Mouse (Mus musculus): ENCODE results near the gene Cnga2.
"Not testable (repeated sequence)": the region's sequence is repeated elsewhere in the genome, so short reads cannot be mapped to it uniquely, and the experiment has no call there.

Cnga2 gene

DNA sequence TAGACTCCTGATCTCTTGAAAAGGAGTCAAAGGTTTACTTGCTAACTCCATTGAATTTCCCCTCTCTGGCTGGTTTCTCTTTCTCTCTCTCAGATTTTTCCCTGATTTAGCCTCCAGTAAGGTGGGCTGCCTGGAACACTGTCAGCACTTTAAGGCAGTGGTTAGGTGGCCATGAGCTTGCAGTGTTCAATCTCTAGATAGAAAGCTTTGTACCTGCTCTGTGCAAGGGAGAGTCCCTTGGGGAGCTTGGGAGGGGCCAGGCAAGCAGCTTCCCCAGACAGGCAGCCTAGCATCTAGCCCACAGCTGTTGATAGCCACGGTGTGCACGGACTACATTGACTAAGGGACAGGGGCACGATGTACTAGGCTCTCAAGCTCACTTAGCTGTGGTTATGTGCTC is at the start of gene Cnga2:
Cnga2 (plus strand) TSS at position 301 of the 400 bp plus-strand sequence.
- DNase-seq (ENCODE audit: low spot score in 2 of 2): no peak

DNA sequence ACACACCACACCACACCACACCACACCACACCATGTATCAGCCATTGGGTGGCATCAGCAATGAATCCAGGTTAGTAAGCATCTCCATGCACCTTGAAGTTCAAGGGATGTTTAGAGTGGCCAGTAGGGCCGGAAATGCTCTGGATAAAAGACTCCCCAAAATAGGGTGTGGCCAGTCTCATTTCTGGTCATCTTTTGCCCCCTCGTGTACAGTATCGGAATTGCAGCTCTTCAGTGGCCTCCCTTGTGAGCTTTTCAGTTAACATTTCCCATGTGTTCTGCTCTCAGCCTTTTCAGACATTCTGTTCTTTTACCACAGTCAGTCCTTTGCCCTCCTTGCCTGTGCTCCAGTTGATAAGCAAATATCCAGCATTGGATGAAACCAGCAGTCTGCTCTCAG is 45.0 kb upstream of the Cnga2 start:
- DNase-seq (ENCODE audit: low spot score in 2 of 2): no peak

DNA sequence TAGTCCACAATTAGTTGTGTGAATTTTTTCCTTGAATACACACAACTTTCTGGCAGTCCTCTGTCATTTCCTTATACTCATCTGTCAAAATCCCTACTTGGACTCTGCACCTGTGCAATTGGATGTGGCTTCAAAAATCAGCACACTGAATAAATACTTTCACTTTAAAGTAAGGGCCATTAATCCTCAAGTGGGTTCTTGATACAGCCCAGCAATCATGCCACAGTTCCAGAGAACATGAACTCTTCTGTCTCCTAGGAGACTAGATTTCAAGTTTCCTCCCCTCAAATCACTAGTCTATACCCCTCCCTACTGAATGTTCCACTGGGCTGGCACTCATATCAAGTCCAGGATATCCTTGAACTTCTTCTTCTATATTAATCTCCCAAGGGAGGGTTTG is 33.3 kb upstream of the Cnga2 start:
- DNase-seq (ENCODE audit: low spot score in 2 of 2): no peak

DNA sequence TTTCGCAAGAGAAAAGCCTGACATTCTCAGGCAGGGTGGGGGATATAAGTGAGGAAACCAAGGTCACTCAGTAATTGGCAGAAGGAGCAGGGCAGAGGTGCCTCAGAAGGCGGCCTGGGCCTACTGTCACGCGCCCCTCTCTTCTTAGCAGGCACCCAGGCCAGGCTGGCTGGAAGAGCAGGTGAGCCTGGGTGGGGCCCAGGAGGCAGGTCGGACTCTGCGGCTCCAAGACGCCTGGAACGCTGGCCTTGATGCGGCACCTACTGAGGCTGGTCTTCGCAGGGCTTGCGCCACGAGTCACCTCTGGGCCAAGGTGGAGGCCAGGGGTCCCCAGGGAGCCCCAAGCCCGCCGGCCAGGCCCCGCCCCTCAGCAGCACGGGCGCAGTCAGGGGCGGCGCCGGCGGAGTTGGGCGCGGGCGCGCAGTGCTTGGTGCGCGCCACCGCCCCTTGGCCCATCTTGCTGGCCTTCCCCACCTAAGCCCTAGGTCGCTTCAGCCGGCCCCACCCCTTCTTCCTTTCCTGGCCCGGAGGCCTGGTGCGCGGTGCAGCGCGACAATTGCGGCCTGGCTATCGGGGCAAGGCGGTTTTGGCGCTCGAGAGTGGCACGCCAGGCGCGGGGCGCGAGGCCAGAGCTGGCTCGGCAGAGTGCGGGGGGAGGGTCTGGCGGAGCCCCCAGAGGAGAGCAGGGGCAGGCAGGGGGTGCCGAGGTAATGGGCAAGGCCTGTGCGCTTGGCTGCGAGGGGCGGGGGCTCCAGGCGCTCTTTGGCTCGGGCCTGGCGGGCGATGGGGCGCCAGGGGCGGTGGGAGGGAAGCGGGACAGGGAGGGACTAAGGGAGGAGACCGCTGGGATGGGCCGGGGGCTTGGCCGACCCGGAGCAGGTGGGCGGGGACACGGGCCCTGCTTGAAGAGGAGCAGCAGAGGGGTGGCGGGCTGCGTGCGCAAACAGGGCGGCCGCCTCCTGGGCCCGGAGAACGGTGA is 29.3 kb upstream of the Cnga2 start, which contains the start of gene Prrg3:
Prrg3 (plus strand) TSS at position 552 of the 979 bp plus-strand sequence.
- peak; percentile 66 to 76 for DNase-seq (ENCODE audit: low spot score in 2 of 2)

DNA sequence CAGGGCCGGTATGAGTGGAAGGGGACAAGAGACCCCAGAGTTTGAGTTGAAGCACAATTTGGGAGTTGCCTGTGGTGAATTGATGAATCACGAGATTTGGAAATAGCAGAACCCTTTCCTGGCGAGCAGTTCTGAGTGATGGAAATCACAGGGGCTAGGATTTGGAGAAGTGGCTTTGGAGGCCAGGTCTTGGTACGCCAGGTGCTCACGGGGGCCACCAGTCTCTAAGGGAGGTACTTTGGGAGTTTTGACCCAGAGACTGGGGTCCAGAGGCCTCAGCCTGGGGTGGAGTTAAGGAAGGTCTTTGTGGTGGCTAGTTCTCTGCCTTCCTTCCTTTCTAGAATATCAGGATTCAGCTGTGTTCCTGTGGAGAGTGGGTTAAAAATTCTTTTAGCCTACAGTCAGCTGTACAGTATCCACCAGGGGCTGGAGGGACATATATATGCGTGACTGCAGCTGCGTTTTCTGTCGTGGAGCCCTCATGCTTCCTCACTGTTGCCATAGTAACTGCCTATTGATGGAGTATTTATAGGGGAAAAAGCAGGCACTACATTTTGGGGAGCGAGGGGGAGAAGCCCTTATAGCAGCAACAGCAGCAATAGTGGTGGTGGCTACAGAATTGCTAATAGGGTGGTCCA is 28.3 kb upstream of the Cnga2 start:
- no peak for DNase-seq (ENCODE audit: low spot score in 2 of 2)

DNA sequence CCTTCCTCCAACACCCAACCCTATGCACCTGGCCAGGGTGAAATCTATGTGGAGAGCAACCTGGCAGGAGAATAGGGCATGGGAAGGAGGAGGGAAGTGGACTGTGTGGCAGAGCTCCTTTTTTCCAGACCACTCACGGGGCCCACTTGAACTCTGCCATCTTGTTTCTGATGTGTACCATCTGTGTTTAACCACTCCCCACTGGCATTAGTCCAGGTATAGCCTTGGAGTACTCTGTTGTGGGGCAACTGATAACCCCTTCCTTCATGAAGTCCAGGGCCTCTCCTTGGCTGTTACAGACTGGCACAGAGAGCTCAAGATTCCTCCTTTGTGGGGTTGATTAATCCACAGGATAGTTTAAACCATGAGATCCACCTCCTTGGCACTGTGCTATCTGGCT is 23.4 kb upstream of the Cnga2 start:
- no peak for DNase-seq (ENCODE audit: low spot score in 2 of 2)

DNA sequence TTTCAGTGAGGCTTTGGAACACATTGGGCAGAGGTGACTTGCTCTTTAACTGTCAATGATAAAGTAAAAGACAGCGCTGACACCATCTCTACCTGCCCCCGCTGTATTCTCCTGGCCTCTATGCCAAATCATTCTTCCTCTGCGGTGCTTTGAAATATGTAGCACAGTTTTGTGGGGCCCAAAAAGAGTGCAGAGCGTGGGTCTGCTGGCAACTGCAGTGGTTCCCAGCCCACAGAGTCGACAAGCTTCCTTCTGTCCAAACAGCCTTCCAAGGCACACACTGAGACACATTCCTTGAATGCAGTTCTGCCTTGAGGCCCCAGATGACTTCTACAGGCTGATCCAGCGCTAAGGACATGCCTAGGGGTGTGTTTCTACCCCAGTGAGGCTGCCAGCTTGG is 22.8 kb upstream of the Cnga2 start:
- no peak for DNase-seq (ENCODE audit: low spot score in 2 of 2)

DNA sequence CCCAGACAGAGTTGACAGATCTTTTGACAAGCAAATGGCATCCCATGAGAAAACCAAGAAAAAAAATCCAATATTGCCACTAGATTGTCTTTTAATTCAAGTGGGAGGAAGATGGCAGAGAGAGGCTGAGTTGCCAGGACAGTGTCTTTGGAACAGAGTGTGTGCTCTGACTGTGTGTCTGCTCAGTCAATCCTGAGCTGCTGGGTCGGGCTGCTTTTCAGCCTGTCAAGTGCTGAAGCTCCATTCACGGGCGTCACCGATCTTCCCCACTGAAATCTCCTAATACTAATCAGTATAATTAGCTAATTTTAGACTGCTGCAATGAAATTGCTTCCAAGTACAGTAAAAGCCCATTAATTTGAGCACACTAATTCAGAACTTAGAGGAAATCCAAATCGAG is 20.3 kb upstream of the Cnga2 start:
- no peak for DNase-seq (ENCODE audit: low spot score in 2 of 2)

DNA sequence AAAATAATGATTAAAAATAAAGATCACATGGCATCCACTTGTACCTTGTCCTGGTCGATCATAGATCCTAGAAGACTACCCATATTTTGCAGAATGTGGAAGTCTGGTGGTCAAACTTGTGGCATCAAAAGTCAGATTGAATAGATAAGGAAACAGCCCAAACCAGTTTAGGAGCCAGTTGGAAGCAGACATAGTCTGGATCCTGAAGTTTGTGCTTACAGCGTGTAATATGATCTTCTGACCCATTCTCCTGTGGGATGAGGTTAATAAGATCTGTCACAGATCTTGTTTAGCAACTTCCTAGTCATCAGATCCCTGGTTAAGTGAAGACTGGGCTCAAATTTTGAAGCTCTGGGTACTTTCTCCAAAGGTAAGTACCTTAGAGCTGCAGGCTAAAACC is 19.0 kb upstream of the Cnga2 start, which contains the start of gene Fate1:
Fate1 (plus strand) TSS at position 301 of the 400 bp plus-strand sequence.
- no peak for DNase-seq (ENCODE audit: low spot score in 2 of 2)

DNA sequence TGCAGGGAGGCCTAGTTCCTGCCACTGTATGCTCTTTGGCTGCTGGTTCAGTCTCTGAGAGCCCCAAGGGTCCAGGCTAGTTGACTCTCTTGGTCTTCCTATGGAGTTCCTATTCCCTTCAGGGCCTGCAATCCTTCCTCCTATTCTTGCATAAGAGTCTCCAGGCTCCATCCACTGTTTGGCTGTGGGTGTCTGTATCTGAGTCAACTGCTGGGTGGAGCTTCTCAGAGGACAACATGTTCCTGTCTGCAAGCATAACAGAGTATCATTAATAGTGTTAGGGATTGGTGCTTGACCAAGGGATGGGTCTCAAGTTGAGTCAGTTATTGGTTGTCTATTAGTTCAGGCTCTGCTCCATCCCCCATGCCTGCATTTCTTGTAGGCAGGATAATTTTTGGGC is 14.0 kb upstream of the Cnga2 start:
- not testable (repeated sequence) for DNase-seq (ENCODE audit: low spot score in 2 of 2)

DNA sequence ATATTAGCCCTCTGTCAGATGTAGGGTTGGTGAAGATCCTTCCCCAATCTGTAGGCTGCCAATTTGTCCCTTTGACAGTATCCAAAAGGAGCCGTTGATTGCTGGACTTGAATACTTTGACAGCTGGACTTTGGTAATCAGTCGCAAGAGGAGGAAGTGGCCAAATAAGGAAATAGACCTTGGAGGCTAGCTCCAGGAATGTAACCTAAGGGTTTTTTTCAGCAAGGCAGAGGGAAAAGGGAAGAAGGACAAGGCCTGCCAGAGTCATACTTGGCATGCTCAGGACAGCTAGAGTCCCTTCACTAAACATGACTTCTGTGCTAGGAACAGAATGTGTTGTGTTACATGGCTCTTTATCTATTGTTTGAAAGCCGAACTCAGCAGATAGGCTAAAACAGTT is 11.2 kb upstream of the Cnga2 start:
- no peak for DNase-seq (ENCODE audit: low spot score in 2 of 2)

DNA sequence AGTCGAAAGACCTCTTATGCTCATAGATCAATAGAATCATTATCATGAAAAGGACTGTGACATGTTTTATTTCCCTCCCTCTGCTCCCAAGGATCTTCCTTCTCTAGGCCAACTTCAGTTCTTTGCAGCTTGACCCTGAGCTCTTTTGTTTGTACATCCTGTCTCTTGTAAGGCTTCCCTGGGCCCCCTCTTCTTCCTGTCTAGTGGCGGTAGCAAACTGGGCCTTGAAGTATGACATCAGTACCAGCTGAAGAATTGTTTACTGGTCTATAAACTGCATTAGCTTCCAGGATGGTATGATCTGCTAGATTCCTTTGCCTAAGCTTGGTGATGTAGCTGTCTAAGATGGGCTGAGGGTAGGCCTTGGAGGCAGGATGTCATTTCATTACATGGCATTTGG is 10.3 kb upstream of the Cnga2 start:
- DNase-seq (ENCODE audit: low spot score in 2 of 2): no peak

DNA sequence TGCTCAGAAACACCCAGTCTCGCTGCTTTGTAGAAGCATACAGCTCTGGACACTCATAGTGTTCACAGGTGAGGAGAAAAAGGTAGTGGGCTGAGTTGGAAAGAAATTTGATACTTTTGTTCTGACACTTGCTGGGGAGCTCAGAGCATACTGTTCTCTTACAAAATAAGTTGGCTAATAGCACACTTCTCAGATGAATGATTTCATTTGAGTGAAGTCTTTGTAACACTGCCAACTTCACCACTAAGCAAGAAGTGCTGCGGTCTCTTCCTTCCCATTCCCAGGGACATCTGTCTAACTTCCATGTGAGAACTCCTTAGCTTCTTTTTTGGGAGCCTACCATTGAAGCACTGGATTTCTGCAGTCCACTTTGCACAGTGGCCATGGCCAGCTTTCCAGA is 8.4 kb upstream of the Cnga2 start:
- DNase-seq (ENCODE audit: low spot score in 2 of 2): no peak

DNA sequence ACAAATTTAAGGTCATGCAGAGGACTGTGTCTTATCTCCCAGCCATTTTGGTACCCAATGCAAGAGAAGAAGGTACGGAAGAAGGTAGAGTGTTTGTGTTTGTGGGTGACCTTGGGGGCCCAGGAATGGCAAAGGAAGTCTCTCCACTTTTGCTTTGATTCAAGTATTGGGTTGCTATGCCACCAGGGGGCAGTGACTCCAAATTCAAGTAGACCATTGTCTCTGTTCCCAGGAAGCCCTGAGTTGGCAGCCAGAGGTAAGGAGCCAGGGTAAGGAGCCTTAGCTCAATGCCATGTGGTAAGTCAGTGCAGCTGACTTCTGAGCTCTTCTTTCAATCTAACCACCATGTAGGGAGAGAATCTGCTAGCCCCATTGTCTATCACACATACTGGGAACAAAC is 7.9 kb upstream of the Cnga2 start:
- DNase-seq (ENCODE audit: low spot score in 2 of 2): no peak

DNA sequence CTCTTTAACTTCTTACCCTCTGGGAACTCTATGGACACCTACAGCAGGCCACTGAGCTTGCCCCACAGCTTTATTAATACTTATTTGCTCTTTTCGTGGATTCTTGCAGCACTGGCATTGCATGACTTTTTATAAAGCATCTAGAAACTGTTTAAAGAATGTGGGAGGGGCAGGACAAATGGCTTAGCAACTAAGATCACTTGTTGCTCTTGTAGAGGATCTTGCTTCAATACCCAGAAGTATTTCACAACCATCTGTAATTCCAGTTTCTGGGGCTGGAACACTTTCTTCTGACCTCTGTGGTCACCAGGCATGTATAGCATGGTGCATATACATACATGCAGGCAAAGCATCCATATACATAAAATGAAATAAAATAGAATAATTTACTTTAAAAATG is 4.3 kb downstream of the Cnga2 start:
- no peak for DNase-seq (ENCODE audit: low spot score in 2 of 2)

DNA sequence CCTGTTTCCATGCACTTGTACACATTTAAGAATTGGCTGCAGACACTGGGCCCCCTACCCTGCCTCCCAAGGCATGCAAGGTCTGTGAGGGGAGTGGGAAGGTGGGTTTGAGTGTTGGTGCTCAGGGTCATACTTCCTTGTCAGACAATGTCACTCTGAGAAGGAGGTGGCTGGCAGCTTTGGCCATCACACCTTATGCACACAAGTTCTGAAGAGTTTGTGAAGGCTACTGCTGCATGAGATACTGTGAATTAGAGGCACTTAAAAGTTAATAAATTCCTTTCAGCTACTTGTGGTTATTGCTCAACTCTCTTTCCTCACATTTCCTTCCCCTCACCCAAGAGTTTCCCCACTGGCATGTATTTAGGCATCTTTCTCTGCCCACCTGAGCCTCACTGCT is 18.3 kb downstream of the Cnga2 start:
- no peak for DNase-seq (ENCODE audit: low spot score in 2 of 2)

DNA sequence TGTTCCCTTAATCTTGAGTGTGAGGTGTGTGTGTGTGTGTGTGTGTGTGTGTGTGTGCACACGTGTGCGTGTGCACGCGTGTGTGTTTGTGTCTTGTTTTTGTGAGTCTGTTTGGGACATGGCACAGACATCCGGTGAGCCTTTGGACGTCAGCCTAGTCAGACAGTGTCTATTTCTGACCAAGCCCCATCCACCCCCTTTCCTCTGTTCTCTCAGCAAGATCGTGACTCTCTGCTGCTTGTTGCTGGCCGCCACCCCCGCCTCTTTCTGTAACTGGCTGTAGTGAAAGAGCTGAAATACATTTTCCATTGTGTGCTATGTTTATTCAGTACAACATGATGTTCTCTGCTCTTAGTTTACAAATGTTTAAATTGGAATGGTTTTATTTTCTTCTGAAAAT is 20.6 kb downstream of the Cnga2 start:
- no peak for DNase-seq (ENCODE audit: low spot score in 2 of 2)

DNA sequence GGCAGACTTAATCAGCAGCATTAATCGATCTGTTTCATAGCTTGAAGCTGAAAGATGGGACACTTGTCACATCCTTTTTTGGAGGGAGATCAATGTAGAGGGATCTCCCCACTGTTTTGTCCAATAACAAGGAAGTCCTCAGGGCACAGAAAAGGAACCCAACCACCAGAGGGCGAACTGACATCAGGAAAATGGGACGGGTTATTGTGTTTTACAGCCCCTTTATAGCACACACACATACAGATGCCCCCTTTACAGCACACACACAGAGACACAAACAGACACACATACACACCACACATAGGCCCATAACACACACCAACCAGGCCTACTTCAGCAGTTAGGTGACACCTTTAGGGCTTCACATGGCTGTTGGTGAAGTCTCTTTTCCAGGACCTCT is 21.2 kb downstream of the Cnga2 start:
- DNase-seq (ENCODE audit: low spot score in 2 of 2): no peak

DNA sequence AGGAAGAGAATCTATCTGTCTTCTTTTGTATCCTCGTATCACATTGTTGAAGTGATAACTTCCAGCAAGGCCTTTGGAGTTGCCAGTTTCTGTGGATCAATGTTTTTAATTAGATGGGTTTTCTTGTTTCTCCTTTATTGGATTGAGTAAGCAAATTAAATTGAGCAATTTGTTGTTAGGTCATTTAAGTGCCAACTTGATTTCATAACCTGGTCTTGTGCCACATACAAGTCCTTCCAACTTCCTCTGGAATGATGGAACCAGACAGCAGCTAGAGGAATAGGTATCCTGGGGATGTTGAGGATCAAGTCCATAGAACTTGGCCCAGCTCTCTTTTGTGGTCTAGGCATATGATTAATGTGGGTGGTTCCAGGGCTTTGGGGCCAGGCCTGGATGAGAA is 30.6 kb downstream of the Cnga2 start:
- DNase-seq (ENCODE audit: low spot score in 2 of 2): no peak

DNA sequence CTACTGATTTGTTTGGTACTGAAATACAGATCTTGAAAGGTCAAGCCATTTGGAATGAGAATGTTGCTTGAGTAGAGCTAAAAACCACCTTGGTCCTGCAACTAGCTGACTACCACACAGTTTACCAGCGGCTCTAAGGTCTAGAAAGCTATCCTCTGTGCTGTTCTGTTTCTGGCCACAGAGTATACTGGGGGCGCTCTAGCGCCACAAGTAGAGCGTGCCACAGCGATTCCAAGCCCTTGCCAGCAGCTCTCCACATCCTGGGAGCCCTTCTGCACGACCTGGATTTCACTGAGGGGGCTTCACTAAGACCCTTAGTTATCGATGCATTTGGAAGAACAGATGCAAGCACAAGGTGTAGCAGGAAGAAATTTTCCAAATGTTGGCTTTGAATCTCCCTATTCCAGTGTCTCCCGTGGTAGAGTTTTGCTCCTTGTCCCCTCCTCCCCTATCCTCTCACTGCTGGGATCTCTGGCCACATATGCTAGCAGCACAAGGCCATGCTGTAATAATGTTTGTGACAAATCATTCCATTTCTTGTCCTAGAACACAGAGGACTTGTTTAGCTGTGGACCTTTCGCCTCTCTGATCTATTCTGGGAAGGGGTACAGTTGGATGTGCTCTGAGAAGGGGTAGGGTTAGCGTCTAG is 31.2 kb downstream of the Cnga2 start:
- DNase-seq (ENCODE audit: low spot score in 2 of 2): peak in 1 of 2 experiments; percentile 16

DNA sequence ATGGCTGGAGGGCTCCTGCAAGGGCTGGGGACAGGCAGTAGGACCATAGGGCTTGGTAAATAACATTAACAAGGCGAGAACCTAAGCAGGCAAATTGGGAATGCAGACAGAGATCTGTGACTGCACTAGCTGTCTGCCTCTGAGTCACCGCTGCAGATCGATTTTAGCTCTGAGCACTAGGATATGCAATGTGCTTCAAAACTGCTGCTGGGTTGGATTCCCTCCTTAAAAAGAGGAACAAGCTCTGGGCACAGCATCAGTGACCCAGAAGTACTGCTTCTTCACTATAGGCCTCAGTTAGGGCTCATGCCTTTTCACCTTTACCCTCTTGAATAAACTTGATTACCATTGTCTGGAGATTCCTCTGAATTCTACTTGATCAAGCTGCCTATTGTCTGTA is 31.9 kb downstream of the Cnga2 start:
- DNase-seq (ENCODE audit: low spot score in 2 of 2): no peak

DNA sequence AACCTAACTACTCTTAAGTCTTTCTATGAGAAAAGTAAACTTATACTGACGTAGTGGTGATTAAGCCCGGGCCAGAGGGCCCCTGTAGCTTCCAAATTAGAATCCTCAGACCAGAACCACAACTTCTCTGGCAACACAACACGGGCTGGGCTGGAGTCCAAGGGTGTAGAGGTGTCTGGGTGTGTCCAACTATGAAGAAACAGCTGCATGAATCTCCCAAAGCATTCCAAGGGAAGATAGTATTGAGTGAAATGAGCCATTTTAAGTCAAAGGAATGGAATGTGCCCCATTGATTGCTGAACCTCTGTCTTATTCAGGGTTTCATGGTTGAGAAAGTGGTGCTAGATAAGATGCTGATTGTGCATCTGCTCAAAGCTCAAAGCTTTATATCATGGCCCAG is 52.4 kb downstream of the Cnga2 start:
- DNase-seq (ENCODE audit: low spot score in 2 of 2): peak in 1 of 2 experiments; percentile 14

DNA sequence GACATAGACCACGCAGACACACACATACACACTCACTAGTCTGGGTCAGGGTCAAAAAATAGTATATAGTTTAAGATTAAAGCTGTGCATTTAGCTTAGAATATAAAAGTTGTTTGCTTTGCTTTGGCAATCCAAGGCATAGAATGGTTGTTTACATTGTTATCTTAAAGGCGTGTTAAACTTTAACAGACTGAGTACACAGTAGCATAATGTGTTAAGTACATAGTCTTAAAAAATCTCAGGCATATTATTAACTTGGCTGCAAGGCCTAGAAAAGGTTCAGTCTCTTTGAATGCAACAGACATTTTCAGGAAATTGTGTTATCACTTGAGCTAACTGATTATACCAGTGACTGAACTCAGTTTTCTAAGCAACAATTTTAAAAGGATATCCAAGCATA is 56.3 kb downstream of the Cnga2 start:
- no peak for DNase-seq (ENCODE audit: low spot score in 2 of 2)
